Mouse (Mus musculus): ENCODE measurements around the gene Cryl1.

DNA sequence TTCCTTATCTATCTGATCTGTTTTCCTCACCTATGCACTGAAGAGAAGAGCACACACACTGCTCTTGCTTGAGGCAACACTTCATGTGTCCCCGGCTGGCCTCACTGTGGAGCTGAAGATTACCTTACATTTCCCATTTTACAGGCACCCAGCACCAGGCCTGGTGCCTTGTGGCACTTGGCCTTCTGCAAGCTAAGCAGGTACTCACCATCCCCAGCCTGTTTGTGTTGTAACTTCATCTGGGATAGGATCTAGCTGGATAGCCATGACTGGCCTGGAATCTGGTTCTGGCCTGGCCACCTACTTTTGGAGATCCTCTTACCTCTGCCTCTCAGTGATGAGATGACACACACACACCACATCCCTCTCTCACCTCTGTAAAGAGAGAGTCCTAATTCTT, 79.5 kb downstream of the Cryl1 start:
- TF ChIP-seq TAL1 (conservative IDR thresholded peaks at IDR 0.05; ENCODE audit: low read depth, low read length), result no peak
- no peak for TF ChIP-seq CTCF (IDR thresholded peaks at IDR 0.05; ENCODE audit: low read depth, low read length)

Measured in G1E (cell line).